Mouse (Mus musculus): ENCODE measurements around the gene Kcnab3.

DNA sequence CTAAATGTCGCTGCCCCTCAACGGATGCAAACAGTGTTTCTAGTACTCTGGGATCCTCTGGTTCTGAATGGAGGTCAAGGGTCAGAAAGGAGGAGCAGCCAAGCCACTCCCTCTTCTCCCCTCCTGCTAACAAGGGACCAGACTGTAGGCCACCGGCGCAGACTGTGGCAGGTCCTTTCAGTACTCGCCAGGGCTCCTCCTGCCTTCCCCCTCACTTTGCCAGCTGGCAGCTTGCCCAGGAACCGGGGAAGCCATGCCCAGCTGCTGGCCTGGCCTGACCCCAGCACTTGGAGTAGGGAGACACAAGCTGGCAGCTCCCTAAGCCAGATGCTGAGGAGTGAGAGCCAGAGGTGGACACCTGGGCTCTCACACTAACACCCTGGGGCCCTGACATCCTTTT, 38.9 kb downstream of the Kcnab3 start:
- TF ChIP-seq CTCF (IDR thresholded peaks at IDR 0.05; ENCODE audit: low read depth) (no peak), EP300 (IDR thresholded peaks at IDR 0.05; ENCODE audit: low read depth) (no peak)

Measured in liver, postnatal 0 days (tissue).